In the genomic region with DNA sequence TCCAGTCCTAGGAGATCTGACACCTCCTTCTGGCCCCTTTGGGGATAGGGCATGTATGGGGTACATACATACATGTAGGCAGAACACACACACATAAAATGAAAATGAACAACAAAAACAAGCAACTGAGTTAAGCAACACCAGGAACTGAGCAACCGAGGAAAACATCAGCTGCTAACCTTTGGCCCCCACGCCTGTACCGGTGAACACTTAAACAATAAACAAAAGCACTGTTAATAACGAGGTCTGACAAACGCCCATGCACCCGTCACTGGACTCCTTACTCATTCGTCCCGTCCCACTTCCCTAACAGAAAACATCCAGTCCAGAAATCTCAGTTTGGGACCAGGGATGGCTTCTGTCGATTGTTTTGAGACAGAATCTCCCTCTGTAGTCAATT, we compare ENCODE assay signal across 45 mouse cellular contexts. TPM values are rescaled to one million over a fixed set of nuclear protein-coding genes. Genes with fewer than 3 reads are reported as not detected.
"Had no signal": no experiment of that assay in that cellular context is flagged by ENCODE, and none has a peak within 500 bp of the region (broad histone marks: within the 10 kb centered on the region; RNA-seq: fewer than 3 reads in every experiment).

No protein-coding gene starts in this region.

- H3K9ac ChIP-seq: limb, embryonic 12.5 days; limb, embryonic 13.5 days; limb, embryonic 15.5 days; liver, embryonic 12.5 days; liver, embryonic 13.5 days; liver, embryonic 14.5 days; liver, embryonic 15.5 days; liver, postnatal 0 days; lung, embryonic 14.5 days; lung, embryonic 15.5 days; midbrain, embryonic 12.5 days; midbrain, embryonic 13.5 days; midbrain, embryonic 15.5 days; neural tube, embryonic 12.5 days had no signal

- DNase-seq: left cerebral cortex, postnatal 4 days; liver; liver, embryonic 13.5 days; liver, postnatal 0 days; lung, adult 18-20 months; lung, adult 2 months; lung, embryonic 14.5 days; lung, postnatal 10 days; lung, postnatal 14 days; lung, postnatal 36 days; lung, postnatal 4 days; midbrain, embryonic 14.5 days had no signal

- H3K4me3 ChIP-seq: limb, embryonic 10.5 days; limb, embryonic 12.5 days; limb, embryonic 13.5 days; limb, embryonic 15.5 days; liver, embryonic 12.5 days; liver, embryonic 13.5 days; liver, embryonic 15.5 days; lung, embryonic 15.5 days; megakaryocyte, embryonic 14.5 days; midbrain, embryonic 10.5 days; midbrain, embryonic 12.5 days; midbrain, embryonic 13.5 days; midbrain, embryonic 15.5 days; myocyte; neural tube, embryonic 12.5 days had no signal

- H3K27ac ChIP-seq: limb, embryonic 10.5 days; limb, embryonic 13.5 days; limb, embryonic 15.5 days; liver, embryonic 12.5 days; liver, embryonic 13.5 days; liver, embryonic 14.5 days; liver, embryonic 15.5 days; lung, embryonic 15.5 days; macrophage; midbrain, embryonic 10.5 days; midbrain, embryonic 12.5 days; midbrain, embryonic 13.5 days; midbrain, embryonic 15.5 days; neural tube, embryonic 12.5 days had no signal

- ATAC-seq: liver, embryonic 12.5 days; liver, postnatal 0 days; lung, postnatal 0 days; midbrain, embryonic 13.5 days; midbrain, embryonic 15.5 days had no signal

- H3K9me3 ChIP-seq: limb, embryonic 10.5 days; limb, embryonic 12.5 days; limb, embryonic 13.5 days; limb, embryonic 15.5 days; liver, embryonic 12.5 days; liver, embryonic 13.5 days; liver, embryonic 15.5 days; lung, embryonic 15.5 days; megakaryocyte, embryonic 14.5 days; midbrain, embryonic 10.5 days; midbrain, embryonic 12.5 days; midbrain, embryonic 13.5 days; midbrain, embryonic 15.5 days; neural tube, embryonic 12.5 days had no signal

- H3K4me2 ChIP-seq: limb, embryonic 12.5 days; limb, embryonic 13.5 days; limb, embryonic 15.5 days; liver, embryonic 11.5 days; liver, embryonic 12.5 days; liver, embryonic 13.5 days; liver, embryonic 15.5 days; lung, embryonic 14.5 days; lung, embryonic 15.5 days; midbrain, embryonic 11.5 days; midbrain, embryonic 12.5 days; midbrain, embryonic 13.5 days; midbrain, embryonic 15.5 days; neural tube, embryonic 12.5 days had no signal

- H3K4me1 ChIP-seq: liver, embryonic 12.5 days; liver, embryonic 15.5 days; lung, embryonic 15.5 days; midbrain, embryonic 15.5 days had no signal

- H3K27me3 ChIP-seq: limb, embryonic 12.5 days; limb, embryonic 13.5 days; limb, embryonic 15.5 days; liver, embryonic 12.5 days; liver, embryonic 13.5 days; liver, embryonic 15.5 days; lung, embryonic 15.5 days; megakaryocyte, embryonic 14.5 days; midbrain, embryonic 13.5 days; midbrain, embryonic 15.5 days; neural tube, embryonic 12.5 days had no signal

RNA-seq across cellular contexts. Expression of a gene that starts 24.3 kb away (rescaled TPM):
- polyA plus RNA-seq: liver, adult 2 months had no signal

RNA-seq across cellular contexts. Expression of a gene that starts 36.5 kb away (rescaled TPM):
- total RNA-seq: left cerebral cortex, postnatal 10 days; left cerebral cortex, postnatal 14 days; left cerebral cortex, postnatal 25 days; left cerebral cortex, postnatal 36 days; left cerebral cortex, postnatal 4 days; liver, adult 2 months; megakaryocyte progenitor cell, adult 5-6 weeks had no signal
- polyA plus RNA-seq: liver, embryonic 13.5 days; liver, embryonic 15.5 days; liver, embryonic 16.5 days; liver, postnatal 0 days; macrophage; neural tube, embryonic 11.5 days had no signal

RNA-seq across cellular contexts. Expression of a gene that starts 44.5 kb away (rescaled TPM):
- total RNA-seq: left cerebral cortex, postnatal 10 days; left cerebral cortex, postnatal 14 days; left cerebral cortex, postnatal 25 days; left cerebral cortex, postnatal 36 days; left cerebral cortex, postnatal 4 days; liver, adult 2 months; megakaryocyte progenitor cell, adult 5-6 weeks; megakaryocyte, adult 5-6 weeks; megakaryocyte-erythroid progenitor cell, adult 5-6 weeks; monocyte, adult 5-6 weeks had no signal
- polyA plus RNA-seq: limb, embryonic 10.5 days; limb, embryonic 11.5 days; limb, embryonic 12.5 days; limb, embryonic 13.5 days; limb, embryonic 14.5 days; limb, embryonic 15.5 days; liver, adult 2 months; liver, embryonic 11.5 days; liver, embryonic 12.5 days; liver, embryonic 13.5 days; liver, embryonic 14.5 days; liver, embryonic 16.5 days; liver, postnatal 0 days; lung, embryonic 14.5 days; lung, embryonic 15.5 days; lung, embryonic 16.5 days; macrophage; midbrain, embryonic 11.5 days; midbrain, embryonic 12.5 days; midbrain, embryonic 13.5 days; myocyte; neural tube, embryonic 11.5 days; neural tube, embryonic 12.5 days had no signal
